Mouse (Mus musculus): ENCODE results near the gene Zfp639. TPM values are rescaled to one million over a fixed set of nuclear protein-coding genes. Genes with fewer than 3 reads are reported as not detected.

The Zfp639 gene
- polyA plus RNA-seq, 1 experiment from 2014 or later, result 42.2 TPM

Other genes starting within 250 kb of the Zfp639 start
- 3.6 and 4.2 TPM in 2 replicates for gene Zmat3, start 144.2 kb upstream of the Zfp639 start, polyA plus RNA-seq (2015; fragmentation: Nextera tagmentation; extraction: Ambion mirVana)
- gene Pik3ca, start 112.6 kb upstream of the Zfp639 start, polyA plus RNA-seq (2015; fragmentation: Nextera tagmentation; extraction: Ambion mirVana), result 10.0 and 10.5 TPM in 2 replicates
- 0.23 and 0.26 TPM in 2 replicates for gene Kcnmb3, start 18.0 kb upstream of the Zfp639 start, polyA plus RNA-seq (2015; fragmentation: Nextera tagmentation; extraction: Ambion mirVana)
- gene Mfn1, start 19.2 kb downstream of the Zfp639 start, polyA plus RNA-seq (2015; fragmentation: Nextera tagmentation; extraction: Ambion mirVana), result 35.2 and 37.6 TPM in 2 replicates
- gene Gnb4, start 106.3 kb downstream of the Zfp639 start, polyA plus RNA-seq (2015; fragmentation: Nextera tagmentation; extraction: Ambion mirVana), result 54.5 and 60.7 TPM in 2 replicates
- 188 and 196 TPM in 2 replicates for gene Actl6a, start 196.0 kb downstream of the Zfp639 start, polyA plus RNA-seq (2015; fragmentation: Nextera tagmentation; extraction: Ambion mirVana)
- 325 and 353 TPM in 2 replicates for gene Ndufb5, start 226.7 kb downstream of the Zfp639 start, polyA plus RNA-seq (2015; fragmentation: Nextera tagmentation; extraction: Ambion mirVana)
- 31.9 and 33.3 TPM in 2 replicates for gene Mrpl47, start 227.3 kb downstream of the Zfp639 start, polyA plus RNA-seq (2015; fragmentation: Nextera tagmentation; extraction: Ambion mirVana)

All from kidney, embryonic 16.5 days (tissue).